Mouse (Mus musculus) olfactory bulb, adult 2 months (tissue): ENCODE measurements around the gene 1700056E22Rik.

Experiments
- CTCF ChIP-seq: fragments of 200-500 bp; IDR thresholded peaks from 2 replicates; pipeline ENCODE4 v1.5.1; 2012; ENCODE audit warnings: low read depth, mild to moderate bottlenecking, low read length, moderate library complexity; ENCODE audit not compliant: insufficient read depth
- POLR2A ChIP-seq: fragments of 200-500 bp; IDR thresholded peaks from 2 replicates; pipeline ENCODE4 v1.6.1; 2012; ENCODE audit warnings: mild to moderate bottlenecking, low read depth, low read length, moderate library complexity; ENCODE audit not compliant: insufficient read depth

GRCm38 (mm10) chr1:184034741-184035181, 660 bp upstream of the 1700056E22Rik start:
- TF ChIP-seq CTCF (no peak), POLR2A (no peak)
